Mouse (Mus musculus) liver, embryonic 14.5 days (tissue): Measurements from ENCODE around the gene Mrpl55. TPM values are rescaled to one million over a fixed set of nuclear protein-coding genes. Genes with fewer than 3 reads are reported as not detected.
A peak's percentile ranks its signal among the peaks of the same experiment; 100 is the strongest.

Experiments
- ATAC-seq: fragments of 200-750 bp; cut with Nextera tagmentation; 2 replicates; pipeline ENCODE4 v1.8.0; 2017; ENCODE audit warnings: moderate number of reproducible peaks, mild to moderate bottlenecking, moderate library complexity; ENCODE audit not compliant: insufficient read depth
- DNase-seq, 3 experiments: peaks; one replicate each; pipeline ENCODE4 v3.0.0-alpha.2; 2012 to 2013; ENCODE audit warnings: low read depth in 3 of 3, low spot score in 3 of 3
- H3K27ac ChIP-seq: fragments of 300-500 bp; sonication (generic); 2 replicates; pipeline ENCODE4 v1.5.1; 2014; ENCODE audit warnings: moderate library complexity, mild to moderate bottlenecking, control low read depth, inconsistent platforms
- H3K27me3 ChIP-seq: fragments of 300-500 bp; sonication (generic); 2 replicates; pipeline ENCODE4 v1.6.1; 2014; ENCODE audit warnings: mild to moderate bottlenecking, low read length, moderate library complexity; ENCODE audit not compliant: control insufficient read depth, insufficient read depth
- H3K36me3 ChIP-seq: fragments of 300-500 bp; sonication (generic); replicated peaks from 2 replicates; pipeline ENCODE4 v1.6.1; 2014; ENCODE audit warnings: low read depth; ENCODE audit not compliant: control insufficient read depth, insufficient read depth
- H3K4me1 ChIP-seq, 2 experiments: fragments of 200-500 bp in 1 of 2; fragments of 300-500 bp in 1 of 2; sonication (generic) in 1 of 2; replicated peaks; 2 replicates each; pipeline ENCODE4 v1.6.1; 2012 to 2014; ENCODE audit warnings: antibody characterized with exemption in 1 of 2, inconsistent platforms in 1 of 2, low read length in 1 of 2; ENCODE audit not compliant: control insufficient read depth in 2 of 2, insufficient read depth in 2 of 2
- H3K4me2 ChIP-seq: fragments of 300-500 bp; sonication (generic); 2 replicates; pipeline ENCODE4 v1.6.1; 2014; ENCODE audit warnings: low read depth, mild to moderate bottlenecking, control low read depth, moderate library complexity
- H3K4me3 ChIP-seq, 2 experiments: fragments of 200-500 bp in 1 of 2; fragments of 300-500 bp in 1 of 2; sonication (generic) in 1 of 2; 2 replicates each; pipeline ENCODE4 v1.5.1; 2012 to 2014; ENCODE audit warnings: low read depth in 2 of 2, low read length in 2 of 2, mild to moderate bottlenecking in 2 of 2, control low read depth in 1 of 2, inconsistent platforms in 1 of 2, moderate library complexity in 1 of 2; ENCODE audit not compliant: insufficient read depth in 1 of 2
- H3K9ac ChIP-seq: fragments of 300-500 bp; sonication (generic); replicated peaks from 2 replicates; pipeline ENCODE4 v1.6.1; 2014; ENCODE audit warnings: mild to moderate bottlenecking, control low read depth, moderate library complexity
- H3K9me3 ChIP-seq: fragments of 300-500 bp; sonication (generic); 2 replicates; pipeline ENCODE4 v1.6.1; 2016; ENCODE audit warnings: low read length, mixed read lengths; ENCODE audit not compliant: control insufficient read depth
- CTCF ChIP-seq: IDR thresholded peaks from 2 replicates; pipeline ENCODE4 v1.5.1; 2016; ENCODE audit warnings: antibody characterized with exemption, low read depth, control low read depth
- EP300 ChIP-seq: IDR thresholded peaks from 2 replicates; pipeline ENCODE4 v1.6.1; 2016; ENCODE audit warnings: antibody characterized with exemption, low read depth
- WGBS: fragments of 180-500 bp; shearing (Covaris S2); extraction: QIAGEN DNeasy Blood & Tissue Kit; methylation state at CpG from one replicate; pipeline ENCODE4 v1.1.7; 2014; ENCODE audit not compliant: insufficient replicate concordance; 5-methylcytosine and 5-hydroxymethylcytosine counted together
- polyA plus RNA-seq, 2 experiments: library from polyadenylated mRNA; depleted of rRNA in 1 of 2; stranded (reverse) in 1 of 2; unstranded in 1 of 2; fragments of >200 nt; fragmentation: Nextera tagmentation in 1 of 2; extraction: Ambion mirVana in 1 of 2; gene quantifications; 2 replicates each; pipeline versions ENCODE4 v1.2.1 to v1.2.3; 2012 to 2014

Mrpl55 gene
- polyA plus RNA-seq, 2 experiments, result 25.3 to 56.8 TPM

GRCm38 (mm10) chr11:59165616-59166241 lies 36.6 kb upstream of the Mrpl55 start:
- no peak overlapping the region for H3K4me2 ChIP-seq

GRCm38 (mm10) chr11:59169807-59170206 lies 32.5 kb upstream of the Mrpl55 start:
- no peak overlapping the region for H3K9ac ChIP-seq
- no peak overlapping the region for H3K4me2 ChIP-seq
- no peaks in the 10 kb centered on the region for H3K36me3 ChIP-seq
- peaks cover 5% of the 10 kb centered on the region for H3K27me3 ChIP-seq
- TF ChIP-seq EP300 (no peak), CTCF (no peak)
- H3K4me3 ChIP-seq, result no peak overlapping the region
- DNase-seq (no peak), ATAC-seq (no peak)
- H3K27ac ChIP-seq, result no peak overlapping the region
- H3K9me3 ChIP-seq, result no peaks in the 10 kb centered on the region
- peaks cover 17% of the 10 kb centered on the region in 2 experiments for H3K4me1 ChIP-seq
- 53% methylated on average over 3 of the region's 3 CpGs for WGBS

More at GRCm38 (mm10) chr11:59165616-59166241, 36.6 kb upstream of the Mrpl55 start:
- no peaks in the 10 kb centered on the region for H3K9me3 ChIP-seq
- H3K4me3 ChIP-seq, result no peak overlapping the region
- H3K27ac ChIP-seq, result peak overlapping the region; percentile 100
- 50% methylated on average over 2 of the region's 2 CpGs for WGBS
- DNase-seq, result no peak
- peaks cover 34 to 36% of the 10 kb centered on the region in 2 experiments for H3K4me1 ChIP-seq
- H3K9ac ChIP-seq, result peak overlapping the region; percentile 43
- no peak for ATAC-seq
- TF ChIP-seq EP300, result no peak
- TF ChIP-seq CTCF, result no peak
- H3K36me3 ChIP-seq, result peaks cover 5% of the 10 kb centered on the region
- H3K27me3 ChIP-seq, result no peaks in the 10 kb centered on the region

- no peaks in the 10 kb centered on the region for H3K36me3 ChIP-seq
- H3K9ac ChIP-seq, result no peak overlapping the region
- peaks cover 12% of the 10 kb centered on the region for H3K27me3 ChIP-seq
- no peak overlapping the region for H3K27ac ChIP-seq
- DNase-seq, result no peak
- TF ChIP-seq CTCF, result no peak
- no peak for TF ChIP-seq EP300
- 59% methylated on average over 4 of the region's 4 CpGs for WGBS
- no peak for ATAC-seq
- H3K4me2 ChIP-seq, result no peak overlapping the region
- no peak overlapping the region for H3K4me3 ChIP-seq
- H3K9me3 ChIP-seq, result no peaks in the 10 kb centered on the region
- peaks cover 10% of the 10 kb centered on the region in 2 experiments for H3K4me1 ChIP-seq
Measured at GRCm38 (mm10) chr11:59170549-59170948, 31.7 kb upstream of the Mrpl55 start.

- H3K4me3 ChIP-seq, result no peak overlapping the region
- H3K27ac ChIP-seq, result no peak overlapping the region
- no peak for TF ChIP-seq EP300
- no peak for TF ChIP-seq CTCF
- DNase-seq, result peak in 1 of 3 experiments; percentile 45
- no peaks in the 10 kb centered on the region for H3K36me3 ChIP-seq
- H3K4me2 ChIP-seq, result no peak overlapping the region
- no peak for ATAC-seq
- no peaks in the 10 kb centered on the region for H3K4me1 ChIP-seq
- peaks cover 50% of the 10 kb centered on the region for H3K27me3 ChIP-seq
- WGBS, result 51% methylated on average over 6 of the region's 6 CpGs
- no peaks in the 10 kb centered on the region for H3K9me3 ChIP-seq
- H3K9ac ChIP-seq, result no peak overlapping the region
Measured at GRCm38 (mm10) chr11:59174189-59174838, 28.0 kb upstream of the Mrpl55 start.

GRCm38 (mm10) chr11:59176475-59176874 lies 25.8 kb upstream of the Mrpl55 start:
- no peak overlapping the region for H3K9ac ChIP-seq
- H3K9me3 ChIP-seq, result no peaks in the 10 kb centered on the region
- H3K27me3 ChIP-seq, result peaks cover 51% of the 10 kb centered on the region
- TF ChIP-seq CTCF, result no peak
- no peak for TF ChIP-seq EP300
- H3K27ac ChIP-seq, result no peak overlapping the region
- ATAC-seq (no peak), DNase-seq (no peak)
- H3K36me3 ChIP-seq, result no peaks in the 10 kb centered on the region
- no peak overlapping the region for H3K4me3 ChIP-seq
- WGBS, result 4% methylated on average over 48 of the region's 48 CpGs
- no peaks in the 10 kb centered on the region; a peak in 1 of 4 replicates for H3K4me1 ChIP-seq
- H3K4me2 ChIP-seq, result no peak overlapping the region
